Mouse (Mus musculus) Patski (cell line): ENCODE data around the gene Nop2. TPM values are rescaled to one million over a fixed set of nuclear protein-coding genes. Genes with fewer than 3 reads are reported as not detected.
A peak's percentile ranks its signal among the peaks of the same experiment; 100 is the strongest.

Experiments used
- ATAC-seq: fragments of 100-300 bp; one replicate; pipeline ENCODE4 v1.8.0; 2021
- CTCF ChIA-PET: fragments of 350-600 bp; sonication (Branson Sonifier 250); formaldehyde crosslinking; loops from one replicate; lab custom pipeline; 2022; ENCODE audit warnings: inconsistent platforms; lab: Charles Lee
- POLR2A ChIA-PET: fragments of 350-600 bp; sonication (Branson Sonifier 250); formaldehyde crosslinking; loops from one replicate; lab custom pipeline; 2022; ENCODE audit warnings: antibody characterized with exemption, inconsistent platforms; lab: Charles Lee
- DNase-seq: peaks from one replicate; pipeline ENCODE4 v3.0.0-alpha.2; 2011; ENCODE audit warnings: low read depth, low spot score
- H3K27me3 ChIP-seq: fragments of 371-371 bp; one replicate; pipeline ENCODE4 v1.5.1; 2021
- CTCF ChIP-seq: fragments of 100-300 bp; IDR thresholded peaks from one replicate; pipeline ENCODE4 v1.5.1; 2021
- in situ Hi-C: fragments of 300-500 bp; cut with MboI; formaldehyde crosslinking; loops from 3 replicates; pipeline ENCODE4 v1.11.1; 2018; ENCODE audit warnings: low pct_unique_long_range_greater_than_20kb, mixed read lengths
- polyA plus RNA-seq: library from polyadenylated mRNA; unstranded; gene quantifications from one replicate; pipeline ENCODE4 v1.2.3, GENCODE M21; 2021

Gene Nop2
- polyA plus RNA-seq, 1 experiment from 2014 or later = 65.0 TPM

DNA sequence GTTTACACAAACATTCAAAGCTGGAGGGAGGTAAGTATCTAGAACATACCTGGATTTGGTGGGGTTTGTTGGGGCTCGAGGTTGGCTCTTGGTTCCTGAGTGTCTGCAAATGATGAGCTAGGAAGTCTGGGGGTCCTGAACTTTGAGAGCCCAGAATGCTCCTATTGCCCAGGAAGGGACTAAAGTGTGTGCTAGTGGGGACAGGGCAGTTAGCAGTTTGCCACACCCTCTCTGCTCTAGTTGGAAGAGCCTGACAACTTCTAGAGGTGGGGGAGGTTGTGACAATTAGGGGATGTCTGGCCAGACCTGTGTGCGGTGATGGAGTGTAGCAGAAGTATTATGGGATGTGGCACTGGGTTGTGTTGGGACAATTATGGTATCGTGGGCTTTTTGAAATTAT is 36.9 kb upstream of the Nop2 start:
- TF ChIP-seq CTCF = no peak
- ATAC-seq = no peak
- POLR2A ChIA-PET = interaction anchor here (0.6 kb wide), 1 partner anchor 32 kb away, joined by 3 read pairs; no protein-coding TSS in a partner anchor
- CTCF ChIA-PET = no interaction called here
- in situ Hi-C loops = no loop called here
- no peaks in the 10 kb centered on the region for H3K27me3 ChIP-seq
- DNase-seq = no peak

DNA sequence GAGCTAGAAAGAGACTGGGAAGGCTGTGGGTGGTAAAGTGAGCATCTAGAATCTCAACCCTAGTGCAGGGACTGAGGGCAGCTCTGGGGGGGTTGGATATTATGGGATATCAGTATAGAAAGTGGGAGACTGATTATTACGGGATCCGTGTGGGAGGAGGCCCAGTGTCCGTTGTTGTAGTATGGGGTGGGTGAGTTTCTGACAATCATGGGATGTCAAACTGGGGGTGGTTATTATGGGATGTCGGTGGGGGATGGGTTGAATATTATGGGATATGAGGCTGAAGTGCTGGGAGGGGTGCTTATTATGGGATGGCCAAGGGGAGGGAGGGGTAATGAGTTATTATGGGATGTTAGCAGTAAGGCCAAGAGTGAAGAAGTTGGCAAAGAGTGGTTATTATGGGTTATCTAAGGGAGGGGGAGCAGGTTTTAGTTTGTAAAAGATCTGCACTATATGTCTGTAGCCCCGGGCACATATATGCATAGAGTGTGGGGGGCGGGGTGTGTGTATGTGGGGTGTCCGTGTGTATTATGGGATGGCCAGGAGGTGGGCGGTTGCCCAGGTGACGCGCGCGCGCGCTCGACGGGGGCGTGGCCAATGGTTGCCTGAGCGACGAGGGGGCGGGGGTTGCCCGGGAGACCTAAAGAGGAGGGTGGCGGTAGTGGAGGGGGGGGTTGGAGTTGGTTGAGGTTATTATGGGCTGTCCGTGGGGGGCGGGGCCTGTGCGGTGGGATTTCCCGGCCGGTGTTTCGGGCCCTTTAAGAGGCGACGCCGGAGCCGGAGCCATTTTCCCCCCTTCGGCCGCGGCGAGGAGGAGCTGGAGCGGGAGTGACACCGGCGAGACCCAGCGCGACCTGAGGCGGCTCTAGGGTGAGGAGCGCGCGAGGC is 36.1 kb upstream of the Nop2 start, which contains the start of gene Chd4:
Chd4 (plus strand) TSS at position 591 of the 888 bp plus-strand sequence.
- ChIA-PET POLR2A (no interaction called here), CTCF (no interaction called here)
- DNase-seq = peak; percentile 43
- H3K27me3 ChIP-seq = no peaks in the 10 kb centered on the region
- in situ Hi-C loops = no loop called here
- ATAC-seq = peak; percentile 44
- no peak for TF ChIP-seq CTCF

DNA sequence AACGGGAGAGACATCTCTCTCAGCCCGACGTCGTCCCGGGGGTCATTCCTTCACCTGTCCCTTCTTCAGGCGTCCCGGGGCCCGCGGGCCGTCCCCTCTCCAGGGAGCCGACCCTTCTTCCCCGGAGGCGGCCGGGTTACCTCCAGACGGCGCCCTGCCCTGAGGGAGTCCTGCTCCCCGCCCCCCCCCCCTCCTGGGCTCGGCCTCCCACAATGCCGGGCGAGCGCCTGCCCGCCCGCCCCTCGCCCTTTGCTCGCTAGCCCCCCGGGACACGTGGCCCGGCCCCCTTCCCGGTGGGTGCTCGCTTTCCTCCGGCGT is 35.5 kb upstream of the Nop2 start:
- DNase-seq (no peak), ATAC-seq (peak; percentile 28)
- H3K27me3 ChIP-seq = no peaks in the 10 kb centered on the region
- in situ Hi-C loops = no loop called here
- POLR2A ChIA-PET = interaction anchor here (1.3 kb wide), 1 partner anchor 70 kb away, joined by 4 read pairs; the partner anchor contains the start of gene Gapdh
- TF ChIP-seq CTCF = no peak
- CTCF ChIA-PET = no interaction called here

DNA sequence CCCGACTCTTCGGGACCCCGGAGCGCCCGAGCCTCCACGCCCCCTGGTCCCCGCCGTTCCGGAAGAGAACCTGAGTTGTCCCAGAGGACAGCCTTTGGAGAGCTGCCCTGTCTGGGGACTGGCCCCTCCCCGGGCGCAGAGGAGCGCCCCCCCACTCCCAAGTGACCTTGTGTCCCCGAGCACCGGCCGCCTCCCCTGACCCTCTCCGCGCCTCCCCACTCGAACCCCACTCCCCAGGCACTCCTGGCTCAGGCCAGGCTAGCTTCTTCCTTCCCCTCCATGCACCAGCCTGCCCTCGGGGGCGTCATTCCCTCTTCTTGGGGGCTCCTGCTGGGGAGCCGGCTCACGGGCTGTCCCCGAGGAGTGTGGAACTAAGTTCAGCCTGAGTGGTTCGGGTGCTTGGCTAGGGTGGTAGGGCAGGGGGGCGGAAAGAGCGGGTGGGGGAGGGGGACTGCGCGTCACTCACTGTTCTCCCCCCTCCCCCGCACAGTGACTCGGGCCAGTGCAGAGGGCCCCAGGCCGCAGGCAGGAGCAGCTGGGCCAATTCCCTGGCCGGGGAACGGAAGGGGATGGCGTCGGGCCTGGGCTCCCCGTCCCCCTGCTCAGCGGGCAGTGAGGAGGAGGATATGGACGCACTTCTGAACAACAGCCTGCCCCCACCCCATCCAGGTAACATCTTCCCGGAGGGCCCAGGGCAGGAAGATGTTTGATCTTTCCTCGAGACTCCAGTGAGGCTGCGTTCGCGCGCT is 34.9 kb upstream of the Nop2 start:
- DNase-seq = peak; percentile 17
- peak; percentile 24 for ATAC-seq
- no peak for TF ChIP-seq CTCF
- ChIA-PET CTCF (no interaction called here), POLR2A (interaction anchor here (1.3 kb wide), 1 partner anchor 69 kb away, joined by 4 read pairs; the partner anchor contains the start of gene Gapdh)
- no peaks in the 10 kb centered on the region for H3K27me3 ChIP-seq
- in situ Hi-C loops = no loop called here

DNA sequence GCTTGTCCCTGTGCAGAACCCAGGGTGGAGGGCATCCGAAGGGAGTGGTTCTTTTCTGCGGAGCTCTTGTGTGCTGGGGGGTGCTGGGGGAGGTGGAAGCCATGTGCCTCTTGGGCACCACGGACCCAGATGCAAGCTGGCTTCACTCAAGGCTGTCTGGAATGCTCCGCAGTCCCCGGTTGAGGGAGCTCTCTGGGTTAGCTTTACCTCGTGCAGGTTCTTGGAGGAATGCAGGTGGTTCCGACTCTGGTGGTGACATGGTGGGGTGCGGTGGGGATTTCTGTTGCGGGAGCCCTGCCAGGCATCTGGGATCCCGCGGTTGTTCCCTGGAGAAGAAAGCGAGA is 34.4 kb upstream of the Nop2 start:
- ChIA-PET POLR2A (interaction anchor here (1.3 kb wide), 1 partner anchor 69 kb away, joined by 4 read pairs; the partner anchor contains the start of gene Gapdh), CTCF (no interaction called here)
- ATAC-seq (no peak), DNase-seq (no peak)
- no peaks in the 10 kb centered on the region for H3K27me3 ChIP-seq
- TF ChIP-seq CTCF = no peak
- in situ Hi-C loops = no loop called here

DNA sequence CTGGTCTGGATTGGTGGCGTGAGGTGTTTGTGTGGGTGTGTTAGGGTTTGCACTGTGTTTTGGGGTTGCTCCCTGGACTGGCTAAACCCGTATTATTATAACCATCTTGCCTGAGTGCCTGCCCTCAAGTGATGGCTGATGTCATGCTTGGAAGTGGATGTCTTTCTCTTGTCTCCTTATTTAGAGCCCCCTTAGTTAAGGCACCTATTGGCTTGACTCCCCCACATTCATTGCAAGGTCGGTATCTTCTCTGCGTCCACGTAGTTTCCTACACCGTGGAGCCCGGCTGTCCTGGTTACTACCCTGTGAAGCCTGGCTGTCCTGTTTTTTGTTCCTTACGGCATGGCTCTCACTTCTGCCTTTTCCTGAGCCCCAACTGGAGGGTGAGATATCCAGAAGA is 33.8 kb upstream of the Nop2 start:
- H3K27me3 ChIP-seq = no peaks in the 10 kb centered on the region
- DNase-seq = no peak
- POLR2A ChIA-PET = no interaction called here
- CTCF ChIA-PET = no interaction called here
- TF ChIP-seq CTCF = no peak
- no peak for ATAC-seq
- in situ Hi-C loops = no loop called here

DNA sequence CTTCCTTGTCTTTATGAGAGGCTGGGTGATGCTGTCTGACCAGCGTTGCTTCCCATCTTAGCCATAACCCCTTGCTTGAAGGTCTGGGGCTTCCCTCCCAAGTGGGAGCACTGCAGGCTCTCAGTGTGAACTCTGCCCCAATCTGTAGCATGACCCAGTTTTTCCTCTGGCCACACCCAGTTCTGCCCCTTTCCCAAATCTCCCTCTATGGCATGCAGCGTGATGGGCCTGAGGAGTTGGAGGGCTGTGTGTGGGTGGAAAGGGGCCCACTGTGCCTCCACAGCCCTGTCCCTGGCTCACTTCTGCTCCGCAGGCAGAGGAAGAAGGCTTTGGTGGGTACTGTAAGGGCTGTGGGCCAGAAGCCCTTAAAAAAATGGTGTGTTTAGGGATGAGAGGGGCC is 33.2 kb upstream of the Nop2 start:
- ATAC-seq = no peak
- no peak for TF ChIP-seq CTCF
- no peak for DNase-seq
- ChIA-PET CTCF (no interaction called here), POLR2A (no interaction called here)
- no peaks in the 10 kb centered on the region for H3K27me3 ChIP-seq
- in situ Hi-C loops = no loop called here

DNA sequence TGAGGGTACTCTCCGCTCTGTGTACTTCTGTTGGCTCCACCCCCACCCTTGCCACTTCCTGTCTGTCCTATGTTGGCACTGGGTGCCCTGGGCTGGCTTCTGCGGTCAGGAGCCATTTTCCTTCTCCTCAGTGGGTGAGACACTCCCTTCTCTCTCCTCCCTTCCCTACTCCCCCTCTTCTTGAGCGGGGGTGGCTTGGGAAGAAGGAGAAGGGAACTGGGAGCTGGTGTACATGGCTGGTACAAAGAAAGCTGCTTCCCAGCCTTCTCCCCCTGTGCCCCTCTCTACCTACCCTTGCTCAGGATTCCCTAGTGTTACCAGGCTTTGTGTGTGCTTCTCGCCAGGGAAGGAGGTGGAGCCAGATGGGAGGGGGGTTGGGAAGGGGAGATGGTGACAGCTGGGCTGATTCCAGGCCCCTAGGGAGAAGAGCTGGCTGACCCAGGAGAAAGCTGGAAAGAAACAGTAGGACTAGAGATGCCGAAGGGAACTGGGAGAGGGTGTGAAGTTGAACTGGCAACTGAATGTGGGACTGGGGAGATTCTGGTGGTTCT is 32.2 kb upstream of the Nop2 start:
- no peak for TF ChIP-seq CTCF
- ChIA-PET POLR2A (interaction anchor here (1.1 to 1.8 kb wide), 3 partner anchors 10 to 14 kb away, joined by 3 to 8 read pairs (median 5); no protein-coding TSS in a partner anchor), CTCF (interaction anchor here (1.0 to 4.5 kb wide), 3 partner anchors 10 to 14 kb away, joined by 4 to 25 read pairs (median 5); no protein-coding TSS in a partner anchor)
- DNase-seq (no peak), ATAC-seq (no peak)
- in situ Hi-C loops = no loop called here
- no peaks in the 10 kb centered on the region for H3K27me3 ChIP-seq

DNA sequence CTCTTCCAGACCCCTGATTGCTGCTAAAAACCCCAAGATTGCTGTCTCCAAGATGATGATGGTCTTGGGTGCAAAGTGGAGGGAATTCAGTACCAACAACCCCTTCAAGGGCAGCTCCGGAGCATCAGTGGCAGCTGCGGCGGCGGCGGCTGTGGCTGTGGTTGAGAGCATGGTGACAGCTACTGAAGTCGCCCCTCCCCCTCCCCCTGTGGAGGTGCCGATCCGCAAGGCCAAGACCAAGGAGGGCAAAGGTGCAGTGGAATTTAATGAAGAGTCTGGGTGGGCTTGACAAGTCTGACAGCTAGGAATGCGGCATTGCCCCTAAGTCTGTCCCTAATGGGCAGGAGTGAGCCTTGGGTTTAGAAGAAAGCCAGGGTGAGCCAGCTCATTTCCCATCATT is 30.3 kb upstream of the Nop2 start:
- CTCF ChIA-PET = interaction anchor here (1.6 to 4.5 kb wide), 2 partner anchors 9 to 13 kb away, joined by 4 to 25 read pairs; no protein-coding TSS in a partner anchor
- no peaks in the 10 kb centered on the region for H3K27me3 ChIP-seq
- DNase-seq (no peak), ATAC-seq (no peak)
- TF ChIP-seq CTCF = no peak
- POLR2A ChIA-PET = no interaction called here
- in situ Hi-C loops = no loop called here

DNA sequence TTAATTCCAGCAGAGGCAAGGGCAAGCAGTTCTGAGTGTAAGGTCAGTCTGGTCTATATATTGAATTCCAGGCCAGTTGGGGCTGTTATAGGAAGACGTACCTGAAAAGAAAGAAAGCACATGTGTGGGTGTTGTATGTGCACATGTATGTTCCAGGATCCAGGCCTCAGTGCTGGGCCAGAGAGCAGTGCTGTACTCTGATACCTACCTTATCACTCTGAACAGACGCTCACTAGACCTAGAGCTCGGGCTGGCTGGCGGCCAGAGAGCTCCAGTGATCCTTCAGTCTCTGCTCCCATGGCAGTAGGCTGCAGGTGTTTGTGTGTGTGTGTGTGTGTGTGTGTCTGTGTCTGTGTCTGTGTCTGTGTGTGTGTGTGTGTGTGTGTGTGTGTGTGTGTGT is 27.5 kb upstream of the Nop2 start:
- ChIA-PET POLR2A (interaction anchor here (0.8 kb wide), 1 partner anchor 64 kb away, joined by 6 read pairs; no protein-coding TSS in a partner anchor), CTCF (no interaction called here)
- DNase-seq (no peak), ATAC-seq (no peak)
- no peak for TF ChIP-seq CTCF
- no peaks in the 10 kb centered on the region for H3K27me3 ChIP-seq
- in situ Hi-C loops = no loop called here
